Mouse (Mus musculus): ENCODE measurements around the gene Gm17509. TPM values are rescaled to one million over a fixed set of nuclear protein-coding genes. Genes with fewer than 3 reads are reported as not detected.

Gm17509 gene
- polyA plus RNA-seq, 1 experiment, result 0.02 TPM

DNA sequence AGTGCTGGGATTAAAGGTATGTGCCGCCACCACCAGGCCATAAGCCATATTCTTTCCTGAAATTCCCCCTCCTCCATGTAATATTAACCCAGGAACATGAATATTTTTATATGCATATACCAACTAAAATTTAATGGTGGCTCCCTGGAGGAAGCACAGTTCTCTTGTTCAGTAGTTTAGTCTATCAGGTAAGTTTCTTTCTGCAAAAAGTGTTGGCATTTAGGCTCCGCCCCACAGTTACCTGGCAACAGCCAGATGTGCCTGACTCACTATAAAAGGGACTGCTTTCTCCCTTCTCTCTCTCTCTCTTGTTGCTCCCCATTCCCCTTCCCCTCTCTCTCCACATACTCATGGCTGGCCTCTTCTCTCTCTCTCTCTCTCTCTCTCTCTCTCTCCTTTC, 2.8 kb downstream of the Gm17509 start:
- H3K27me3 ChIP-seq (ENCODE audit: control insufficient read depth, insufficient read depth, insufficient read length), result no peaks in the 10 kb centered on the region
- H3ac ChIP-seq (ENCODE audit: control insufficient read depth, insufficient read length), result no peak overlapping the region
- no peak overlapping the region for H3K4me2 ChIP-seq (ENCODE audit: low read depth)
- no peak overlapping the region for H3K4me3 ChIP-seq
- H3K79me2 ChIP-seq (ENCODE audit: control insufficient read depth, insufficient read depth), result no peaks in the 10 kb centered on the region
- no peaks in the 10 kb centered on the region for H3K36me3 ChIP-seq (ENCODE audit: control insufficient read depth, insufficient read depth)
- no peak for TF ChIP-seq USF1 (IDR thresholded peaks at IDR 0.05; ENCODE audit: low read depth)
- no peak for TF ChIP-seq TCF12 (IDR thresholded peaks at IDR 0.05; ENCODE audit: insufficient read depth, poor library complexity, severe bottlenecking)
- TF ChIP-seq REST (IDR thresholded peaks at IDR 0.05; ENCODE audit: insufficient read depth, insufficient read length), result no peak
- TF ChIP-seq MAX (IDR thresholded peaks at IDR 0.05; ENCODE audit: low read depth), result no peak
- TF ChIP-seq MYOD1 (IDR thresholded peaks at IDR 0.05; ENCODE audit: control insufficient read depth in 1 of 3, insufficient read length in 2 of 3, low read depth in 2 of 3), result no peak
- no peak for TF ChIP-seq CEBPB (IDR thresholded peaks at IDR 0.05; ENCODE audit: insufficient read depth, poor library complexity, severe bottlenecking)
- no peak for TF ChIP-seq POLR2AphosphoS2 (IDR thresholded peaks at IDR 0.05; ENCODE audit: insufficient read length, low read depth)

DNA sequence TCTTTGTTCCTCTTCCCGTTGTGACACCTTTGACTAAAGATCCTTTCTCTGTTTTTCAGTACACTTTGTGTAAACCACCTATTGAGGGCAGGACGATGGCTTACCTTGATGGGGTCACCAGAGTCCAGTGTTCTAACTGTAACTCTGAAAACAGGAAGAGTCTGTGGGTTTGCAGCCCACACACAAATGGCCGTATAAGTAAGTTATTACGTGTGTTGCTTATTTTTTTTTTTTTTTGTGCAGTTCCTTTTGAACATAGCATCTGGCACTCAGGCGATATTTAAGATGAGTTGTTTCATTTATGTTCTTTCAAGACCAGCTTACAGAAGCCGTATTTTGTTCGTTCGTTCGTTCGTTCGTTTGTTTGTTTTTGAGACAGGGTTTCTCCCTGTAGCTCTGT, 3.3 kb downstream of the Gm17509 start:
- no peaks in the 10 kb centered on the region for H3K36me3 ChIP-seq (ENCODE audit: control insufficient read depth, insufficient read depth)
- H3ac ChIP-seq (ENCODE audit: control insufficient read depth, insufficient read length), result no peak overlapping the region
- H3K4me2 ChIP-seq (ENCODE audit: low read depth), result no peak overlapping the region
- TF ChIP-seq CEBPB (IDR thresholded peaks at IDR 0.05; ENCODE audit: insufficient read depth, poor library complexity, severe bottlenecking) (no peak), E2F4 (IDR thresholded peaks at IDR 0.05; ENCODE audit: insufficient read depth) (no peak), POLR2AphosphoS2 (IDR thresholded peaks at IDR 0.05; ENCODE audit: insufficient read length, low read depth) (no peak), MYOD1 (IDR thresholded peaks at IDR 0.05; ENCODE audit: control insufficient read depth in 1 of 3, insufficient read length in 2 of 3, low read depth in 2 of 3) (no peak), REST (IDR thresholded peaks at IDR 0.05; ENCODE audit: insufficient read depth, insufficient read length) (no peak)
- H3K4me3 ChIP-seq, result no peak overlapping the region
- H3K27me3 ChIP-seq (ENCODE audit: control insufficient read depth, insufficient read depth, insufficient read length), result no peaks in the 10 kb centered on the region
- no peaks in the 10 kb centered on the region for H3K79me2 ChIP-seq (ENCODE audit: control insufficient read depth, insufficient read depth)

DNA sequence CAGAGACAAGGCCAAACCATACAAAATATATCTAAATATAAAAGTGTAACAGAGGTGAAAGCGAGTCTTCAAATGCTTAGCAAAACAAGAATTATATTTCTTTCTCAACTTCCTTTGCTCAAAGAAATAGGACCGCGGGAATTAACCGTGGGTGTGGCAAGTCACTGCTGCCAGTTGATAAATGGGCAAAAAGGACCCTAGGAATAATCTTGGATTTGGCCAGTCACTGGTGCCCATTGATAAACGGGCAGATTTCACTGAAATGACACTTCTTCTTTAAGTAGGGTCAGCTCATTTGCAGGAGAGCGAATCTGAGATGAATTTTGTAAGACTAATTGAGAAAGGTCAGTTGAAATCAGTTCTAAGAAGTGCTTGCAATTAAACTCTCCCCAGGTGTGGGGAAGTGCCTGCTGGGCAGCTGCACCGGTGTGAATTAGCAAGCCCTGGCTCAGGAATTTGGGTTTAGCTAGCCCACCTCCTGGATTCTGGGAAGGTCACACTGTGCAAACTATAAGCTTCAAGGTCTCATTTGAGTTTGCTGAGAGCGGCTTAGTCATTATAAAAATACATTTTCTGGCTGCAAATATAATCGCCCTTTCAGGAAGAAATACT, 4.0 kb downstream of the Gm17509 start:
- Histone ChIP-seq H3K4me3 (no peak overlapping the region), H3K36me3 (ENCODE audit: control insufficient read depth, insufficient read depth) (no peaks in the 10 kb centered on the region), H3ac (ENCODE audit: control insufficient read depth, insufficient read length) (no peak overlapping the region), H3K4me2 (ENCODE audit: low read depth) (no peak overlapping the region), H3K79me2 (ENCODE audit: control insufficient read depth, insufficient read depth) (no peaks in the 10 kb centered on the region), H3K27me3 (ENCODE audit: control insufficient read depth, insufficient read depth, insufficient read length) (no peaks in the 10 kb centered on the region)
- no peak for TF ChIP-seq SRF (IDR thresholded peaks at IDR 0.05; ENCODE audit: control insufficient read depth, insufficient read length, low read depth)
- no peak for TF ChIP-seq REST (IDR thresholded peaks at IDR 0.05; ENCODE audit: insufficient read depth, insufficient read length)
- TF ChIP-seq MAX (IDR thresholded peaks at IDR 0.05; ENCODE audit: low read depth), result no peak
- TF ChIP-seq E2F4 (IDR thresholded peaks at IDR 0.05; ENCODE audit: insufficient read depth), result no peak
- no peak for TF ChIP-seq POLR2AphosphoS2 (IDR thresholded peaks at IDR 0.05; ENCODE audit: insufficient read length, low read depth)
- TF ChIP-seq CEBPB (IDR thresholded peaks at IDR 0.05; ENCODE audit: insufficient read depth, poor library complexity, severe bottlenecking), result no peak
- TF ChIP-seq TCF3 (IDR thresholded peaks at IDR 0.05; ENCODE audit: insufficient read length, low read depth), result no peak
- TF ChIP-seq USF1 (IDR thresholded peaks at IDR 0.05; ENCODE audit: low read depth), result no peak
- TF ChIP-seq MYOG (IDR thresholded peaks at IDR 0.05; ENCODE audit: control insufficient read depth in 1 of 3, insufficient read depth in 1 of 3, insufficient read length in 2 of 3, low read depth in 2 of 3), result no peak
- TF ChIP-seq TCF12 (IDR thresholded peaks at IDR 0.05; ENCODE audit: insufficient read depth, poor library complexity, severe bottlenecking), result no peak
- no peak for TF ChIP-seq POLR2A (IDR thresholded peaks at IDR 0.05; ENCODE audit: insufficient read length, low read depth)

DNA sequence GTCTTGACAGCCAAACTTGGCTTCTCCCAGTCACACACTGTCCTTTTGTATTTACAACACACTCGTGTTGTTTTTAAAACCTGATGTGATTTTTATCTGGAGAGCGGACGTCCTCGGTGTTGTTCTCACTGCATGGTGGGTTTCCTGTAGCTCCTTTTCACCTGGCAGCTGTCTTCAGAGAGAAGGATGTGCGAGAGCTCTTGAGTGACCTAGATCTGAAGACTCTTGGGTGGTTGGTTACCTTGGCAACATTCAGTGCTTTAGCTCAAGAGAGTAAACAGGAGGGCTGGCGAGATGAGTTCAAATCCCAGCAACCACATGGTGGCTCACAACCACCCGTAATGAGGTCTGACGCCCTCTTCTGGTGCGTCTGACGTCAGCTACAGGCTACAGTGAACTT, 4.7 kb downstream of the Gm17509 start:
- TF ChIP-seq E2F4 (IDR thresholded peaks at IDR 0.05; ENCODE audit: insufficient read depth), result no peak
- no peak overlapping the region for H3K4me3 ChIP-seq
- no peaks in the 10 kb centered on the region for H3K36me3 ChIP-seq (ENCODE audit: control insufficient read depth, insufficient read depth)
- H3ac ChIP-seq (ENCODE audit: control insufficient read depth, insufficient read length), result no peak overlapping the region
- H3K79me2 ChIP-seq (ENCODE audit: control insufficient read depth, insufficient read depth), result no peaks in the 10 kb centered on the region
- H3K27me3 ChIP-seq (ENCODE audit: control insufficient read depth, insufficient read depth, insufficient read length), result no peaks in the 10 kb centered on the region
- no peak overlapping the region for H3K4me2 ChIP-seq (ENCODE audit: low read depth)

DNA sequence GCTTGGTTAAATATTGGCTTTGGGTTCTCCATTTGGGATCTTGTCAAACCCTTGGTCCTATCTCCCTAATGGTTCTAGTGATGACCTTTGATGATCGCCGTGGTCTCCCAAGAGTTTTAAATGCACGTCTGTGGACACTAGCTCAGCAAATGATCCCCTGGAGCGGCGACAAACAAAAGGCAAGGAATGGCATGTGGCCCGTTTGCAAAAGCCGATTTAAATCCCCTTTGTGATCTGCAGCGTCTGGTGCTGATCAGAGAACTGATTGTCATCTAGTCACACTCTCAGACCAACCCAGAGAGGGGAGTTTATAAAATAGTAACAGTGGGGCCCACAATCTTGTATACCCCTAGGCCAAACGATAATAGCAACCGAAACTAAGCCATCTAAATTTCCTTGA, 5.4 kb downstream of the Gm17509 start:
- Histone ChIP-seq H3ac (ENCODE audit: control insufficient read depth, insufficient read length) (no peak overlapping the region), H3K36me3 (ENCODE audit: control insufficient read depth, insufficient read depth) (no peaks in the 10 kb centered on the region), H3K4me2 (ENCODE audit: low read depth) (no peak overlapping the region), H3K79me2 (ENCODE audit: control insufficient read depth, insufficient read depth) (no peaks in the 10 kb centered on the region), H3K4me3 (no peak overlapping the region), H3K27me3 (ENCODE audit: control insufficient read depth, insufficient read depth, insufficient read length) (no peaks in the 10 kb centered on the region)
- TF ChIP-seq SRF (IDR thresholded peaks at IDR 0.05; ENCODE audit: control insufficient read depth, insufficient read length, low read depth), result no peak

DNA sequence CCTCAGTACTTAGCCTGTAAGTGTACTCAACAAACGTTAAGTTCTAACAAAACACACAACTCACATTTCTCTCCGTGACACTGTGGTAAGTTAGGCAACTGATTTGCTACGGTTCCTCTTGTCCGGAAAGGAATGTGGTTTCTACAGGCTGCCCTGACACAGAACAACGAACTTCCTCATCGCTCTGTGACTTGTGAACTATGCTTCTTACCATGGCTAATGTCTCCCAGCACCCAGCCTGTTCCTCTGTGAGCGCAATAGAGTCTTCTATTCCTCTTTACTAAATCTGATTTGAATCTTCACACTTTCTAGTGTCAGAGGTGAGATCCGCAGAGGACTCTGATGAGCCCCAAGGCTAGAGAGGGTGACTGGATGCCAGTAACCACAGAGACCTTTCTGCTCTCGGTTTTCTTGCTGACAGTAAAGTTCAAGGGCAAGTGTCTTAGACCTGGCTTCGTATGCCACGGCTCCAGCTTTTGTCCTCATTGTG, 9.4 kb downstream of the Gm17509 start:
- no peak overlapping the region for H3ac ChIP-seq (ENCODE audit: control insufficient read depth, insufficient read length)
- no peaks in the 10 kb centered on the region for H3K27me3 ChIP-seq (ENCODE audit: control insufficient read depth, insufficient read depth, insufficient read length)
- no peak overlapping the region for H3K4me2 ChIP-seq (ENCODE audit: low read depth)
- TF ChIP-seq MAX (IDR thresholded peaks at IDR 0.05; ENCODE audit: low read depth) (no peak), SRF (IDR thresholded peaks at IDR 0.05; ENCODE audit: control insufficient read depth, insufficient read length, low read depth) (no peak), MYOD1 (IDR thresholded peaks at IDR 0.05; ENCODE audit: control insufficient read depth in 1 of 3, insufficient read length in 2 of 3, low read depth in 2 of 3) (no peak), TCF3 (IDR thresholded peaks at IDR 0.05; ENCODE audit: insufficient read length, low read depth) (no peak), REST (IDR thresholded peaks at IDR 0.05; ENCODE audit: insufficient read depth, insufficient read length) (no peak), USF1 (IDR thresholded peaks at IDR 0.05; ENCODE audit: low read depth) (no peak), TCF12 (IDR thresholded peaks at IDR 0.05; ENCODE audit: insufficient read depth, poor library complexity, severe bottlenecking) (no peak), CEBPB (IDR thresholded peaks at IDR 0.05; ENCODE audit: insufficient read depth, poor library complexity, severe bottlenecking) (no peak), POLR2A (IDR thresholded peaks at IDR 0.05; ENCODE audit: insufficient read length, low read depth) (no peak), POLR2AphosphoS2 (IDR thresholded peaks at IDR 0.05; ENCODE audit: insufficient read length, low read depth) (no peak), E2F4 (IDR thresholded peaks at IDR 0.05; ENCODE audit: insufficient read depth) (no peak), MYOG (IDR thresholded peaks at IDR 0.05; ENCODE audit: control insufficient read depth in 1 of 3, insufficient read depth in 1 of 3, insufficient read length in 2 of 3, low read depth in 2 of 3) (no peak)
- no peaks in the 10 kb centered on the region for H3K79me2 ChIP-seq (ENCODE audit: control insufficient read depth, insufficient read depth)
- H3K4me3 ChIP-seq, result no peak overlapping the region
- H3K36me3 ChIP-seq (ENCODE audit: control insufficient read depth, insufficient read depth), result no peaks in the 10 kb centered on the region

Measured in myocyte (in vitro differentiated cells).